Comparison of ENCODE assay signal across 9 mouse cellular contexts in genomic region chr6:115909940-115910339, GRCm38 (mm10). TPM values are rescaled to one million over a fixed set of nuclear protein-coding genes. Genes with fewer than 3 reads are reported as not detected.
DNase-seq lines count a peak whose midpoint lies in the region; ATAC-seq lines count a peak whose summit lies in the region.
"Had no signal": no experiment of that assay in that cellular context is flagged by ENCODE, and none has a peak within 500 bp of the region (broad histone marks: within the 10 kb centered on the region; RNA-seq: fewer than 3 reads in every experiment).

No protein-coding gene starts in this region.

- H3K36me3 ChIP-seq in liver, embryonic 15.5 days (replicated peaks): no peaks in the 10 kb centered on the region

- H3K4me1 ChIP-seq in liver, embryonic 15.5 days (replicated peaks): peaks cover 29% of the 10 kb centered on the region

- intact Hi-C loops in heart, postnatal 10 days (cut with DNase I): no loop called here

- no peak overlapping the region for H3K9ac ChIP-seq in liver, embryonic 15.5 days

- no peak overlapping the region for H3K27ac ChIP-seq in liver, embryonic 15.5 days (replicated peaks)

- DNase-seq in 416B (ENCODE audit: low read depth): peak; percentile 71
- DNase-seq in adrenal gland, postnatal 14 days: peak; percentile 70
- peak; percentile 81 for DNase-seq in heart, postnatal 10 days
- DNase-seq in thymus, postnatal 14 days: peak; percentile 52
- DNase-seq in right cerebral cortex, postnatal 36 days (ENCODE audit: low spot score in 2 of 2): no peak
- DNase-seq in c-Kit-positive CD71-positive TER-119-positive erythroid progenitor cells, embryonic 14.5 days (ENCODE audit: low spot score): no peak
- DNase-seq in retina, postnatal 1 day: no peak

- no peak overlapping the region for H3K4me3 ChIP-seq in liver, embryonic 15.5 days (replicated peaks)

- H3K27me3 ChIP-seq in liver, embryonic 15.5 days: no peaks in the 10 kb centered on the region

- 28% methylated on average over 8 of the region's 8 CpGs for WGBS in liver, embryonic 15.5 days (ENCODE audit: insufficient replicate concordance)

- H3K9me3 ChIP-seq in liver, embryonic 15.5 days (replicated peaks): no peaks in the 10 kb centered on the region

- peak; percentile 32; the same call in 1 of the 2 replicates for ATAC-seq in liver, embryonic 15.5 days (ENCODE audit: insufficient read depth)

- H3K4me2 ChIP-seq in liver, embryonic 15.5 days: no peak overlapping the region

RNA-seq across cellular contexts. Expression of gene Rho, which starts 21.6 kb away (rescaled TPM):
- total RNA-seq in adrenal gland, postnatal 14 days (2021): 0.56 and 0.74 TPM in 2 replicates
- total RNA-seq in heart, postnatal 10 days (2021): under 1 TPM; 0.07 to 0.20 TPM
- not detected in 2 replicates for polyA plus RNA-seq in liver, embryonic 15.5 days (2015; fragmentation: Nextera tagmentation; extraction: Ambion mirVana)

RNA-seq across cellular contexts. Expression of gene H1foo, which starts 34.8 kb away (rescaled TPM):
- not detected in 2 replicates for total RNA-seq in adrenal gland, postnatal 14 days (2021)
- total RNA-seq in heart, postnatal 10 days (2021): not detected
- polyA plus RNA-seq in liver, embryonic 15.5 days (2015; fragmentation: Nextera tagmentation; extraction: Ambion mirVana): not detected in 2 replicates
- total RNA-seq: left cerebral cortex, postnatal 10 days had no signal

RNA-seq across cellular contexts. Expression of gene Ift122, which starts 56.7 kb away (rescaled TPM):
- 15.4 and 16.5 TPM in 2 replicates for total RNA-seq in adrenal gland, postnatal 14 days (2021)
- total RNA-seq in heart, postnatal 10 days (2021): 10 to 100 TPM; 22.4 to 22.9 TPM
- 2.2 and 2.6 TPM in 2 replicates for polyA plus RNA-seq in liver, embryonic 15.5 days (2015; fragmentation: Nextera tagmentation; extraction: Ambion mirVana)

RNA-seq across cellular contexts. Expression of gene Mbd4, which starts 56.8 kb away (rescaled TPM):
- total RNA-seq in adrenal gland, postnatal 14 days (2021): 4.1 and 4.6 TPM in 2 replicates
- total RNA-seq in heart, postnatal 10 days (2021): 1 to 10 TPM; 2.6 to 3.5 TPM
- polyA plus RNA-seq in liver, embryonic 15.5 days (2015; fragmentation: Nextera tagmentation; extraction: Ambion mirVana): 8.0 and 8.8 TPM in 2 replicates

Comparison
In these comparisons a context has a peak if more than half of its experiments do, and no peak if none do; other contexts are left out.
1. DNase-seq: peak in 416B (single experiment), adrenal gland, postnatal 14 days (single experiment), heart, postnatal 10 days (2 of 2) and thymus, postnatal 14 days (single experiment); none in right cerebral cortex, postnatal 36 days (0 of 2), c-Kit-positive CD71-positive TER-119-positive erythroid progenitor cells, embryonic 14.5 days (single experiment) and retina, postnatal 1 day (single experiment).